Mouse (Mus musculus): ENCODE results near the gene Kazn. TPM values are rescaled to one million over a fixed set of nuclear protein-coding genes. Genes with fewer than 3 reads are reported as not detected.
A peak's percentile ranks its signal among the peaks of the same experiment; 100 is the strongest.

Kazn gene
- polyA plus RNA-seq, 1 experiment from 2014 or later, result 12.9 TPM

GRCm38 (mm10) chr4:142088836-142089235, 150.4 kb downstream of the Kazn start:
- no peak for ATAC-seq (ENCODE audit: low FRiP score, low TSS enrichment)
- Histone ChIP-seq H3K4me3 (ENCODE audit: low read length) (no peak overlapping the region), H3K4me2 (replicated peaks; ENCODE audit: low read depth, low read length) (no peak overlapping the region), H3K9me3 (ENCODE audit: control insufficient read depth, low read length) (no peaks in the 10 kb centered on the region), H3K4me1 (ENCODE audit: control insufficient read depth, insufficient read depth, low read length) (0 out of 2 replicates have a peak, but pooled peaks cover 5% of the 10 kb centered on the region), H3K27me3 (ENCODE audit: control insufficient read depth, insufficient read depth, low read length) (no peaks in the 10 kb centered on the region), H3K9ac (ENCODE audit: low read depth, low read length) (no peak overlapping the region), H3K36me3 (ENCODE audit: control insufficient read depth, insufficient read depth, low read length) (no peaks in the 10 kb centered on the region), H3K27ac (ENCODE audit: low read depth, low read length) (no peak overlapping the region)
- WGBS, result 58% methylated on average over 6 of the region's 6 CpGs

- ATAC-seq (ENCODE audit: low FRiP score, low TSS enrichment), result no peak
- Histone ChIP-seq H3K27ac (ENCODE audit: low read depth, low read length) (no peak overlapping the region), H3K4me3 (ENCODE audit: low read length) (no peak overlapping the region), H3K4me1 (ENCODE audit: control insufficient read depth, insufficient read depth, low read length) (0 out of 2 replicates have a peak, but pooled peaks cover 5% of the 10 kb centered on the region), H3K36me3 (ENCODE audit: control insufficient read depth, insufficient read depth, low read length) (no peaks in the 10 kb centered on the region), H3K9ac (ENCODE audit: low read depth, low read length) (no peak overlapping the region), H3K9me3 (ENCODE audit: control insufficient read depth, low read length) (no peaks in the 10 kb centered on the region), H3K4me2 (replicated peaks; ENCODE audit: low read depth, low read length) (no peak overlapping the region), H3K27me3 (ENCODE audit: control insufficient read depth, insufficient read depth, low read length) (no peaks in the 10 kb centered on the region)
- WGBS, result 54% methylated on average over 4 of the region's 4 CpGs
These were observed 150.8 kb downstream of the Kazn start for GRCm38 (mm10) chr4:142088409-142088808.

GRCm38 (mm10) chr4:142084936-142085563, 154.2 kb downstream of the Kazn start:
- Histone ChIP-seq H3K27ac (ENCODE audit: low read depth, low read length) (peak overlapping the region; percentile 85), H3K27me3 (ENCODE audit: control insufficient read depth, insufficient read depth, low read length) (no peaks in the 10 kb centered on the region)
- WGBS, result 6% methylated on average over 20 of the region's 20 CpGs

GRCm38 (mm10) chr4:142084131-142084899, 154.9 kb downstream of the Kazn start, which contains the start of gene Tmem51:
Gene Tmem51 (minus strand): TSS chr4:142084304.
- H3K36me3 ChIP-seq (ENCODE audit: control insufficient read depth, insufficient read depth, low read length), result no peaks in the 10 kb centered on the region
- H3K27ac ChIP-seq (ENCODE audit: low read depth, low read length), result peak within 1 kb of the TSS; percentile 85
- H3K4me3 ChIP-seq (ENCODE audit: low read length), result peak within 1 kb of the TSS; percentile 69
- WGBS, result 0% methylated on average over 51 of the region's 52 CpGs
- H3K9me3 ChIP-seq (ENCODE audit: control insufficient read depth, low read length), result no peaks in the 10 kb centered on the region
- ATAC-seq (ENCODE audit: low FRiP score, low TSS enrichment), result peak; percentile 87
- no peaks in the 10 kb centered on the region for H3K27me3 ChIP-seq (ENCODE audit: control insufficient read depth, insufficient read depth, low read length)
- peak within 1 kb of the TSS; percentile 98 for H3K4me2 ChIP-seq (replicated peaks; ENCODE audit: low read depth, low read length)
- peak within 1 kb of the TSS; percentile 72 for H3K9ac ChIP-seq (ENCODE audit: low read depth, low read length)
- H3K4me1 ChIP-seq (ENCODE audit: control insufficient read depth, insufficient read depth, low read length), result peaks cover 26% of the 10 kb centered on the region

More at GRCm38 (mm10) chr4:142084936-142085563, 154.2 kb downstream of the Kazn start:
- Histone ChIP-seq H3K9me3 (ENCODE audit: control insufficient read depth, low read length) (no peaks in the 10 kb centered on the region), H3K4me1 (ENCODE audit: control insufficient read depth, insufficient read depth, low read length) (peaks cover 26% of the 10 kb centered on the region), H3K9ac (ENCODE audit: low read depth, low read length) (peak overlapping the region; percentile 72; the same call in 1 of the 2 replicates), H3K36me3 (ENCODE audit: control insufficient read depth, insufficient read depth, low read length) (no peaks in the 10 kb centered on the region), H3K4me3 (ENCODE audit: low read length) (peak overlapping the region; percentile 69), H3K4me2 (replicated peaks; ENCODE audit: low read depth, low read length) (peak overlapping the region; percentile 98)
- ATAC-seq (ENCODE audit: low FRiP score, low TSS enrichment), result no peak

DNA sequence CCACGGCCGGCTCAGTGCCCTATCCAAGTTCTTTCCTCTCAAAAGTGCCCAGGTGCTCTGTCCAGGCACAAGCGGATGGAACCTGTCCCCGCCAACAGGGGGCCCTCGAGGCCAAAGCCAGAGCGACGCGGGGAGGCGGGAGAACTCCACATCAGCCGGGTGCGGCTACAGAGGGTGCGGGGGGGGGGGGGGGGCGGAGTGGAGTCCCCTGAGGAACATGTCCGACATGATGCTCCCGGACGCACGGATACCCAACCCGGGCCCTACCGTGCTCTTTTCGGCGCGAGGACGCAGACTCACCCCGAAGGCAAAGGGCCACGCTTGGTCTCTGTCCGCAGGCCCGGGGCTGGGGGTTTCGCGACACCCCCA, 155.5 kb downstream of the Kazn start:
- 2% methylated on average over 25 of the region's 29 CpGs for WGBS
- peak; percentile 75 for ATAC-seq (ENCODE audit: low FRiP score, low TSS enrichment)
- H3K27me3 ChIP-seq (ENCODE audit: control insufficient read depth, insufficient read depth, low read length), result no peaks in the 10 kb centered on the region
- H3K4me1 ChIP-seq (ENCODE audit: control insufficient read depth, insufficient read depth, low read length), result peaks cover 26% of the 10 kb centered on the region
- peak overlapping the region; percentile 98 for H3K4me2 ChIP-seq (replicated peaks; ENCODE audit: low read depth, low read length)
- no peaks in the 10 kb centered on the region for H3K9me3 ChIP-seq (ENCODE audit: control insufficient read depth, low read length)
- no peaks in the 10 kb centered on the region for H3K36me3 ChIP-seq (ENCODE audit: control insufficient read depth, insufficient read depth, low read length)
- H3K4me3 ChIP-seq (ENCODE audit: low read length), result peak overlapping the region; percentile 69
- H3K9ac ChIP-seq (ENCODE audit: low read depth, low read length), result peak overlapping the region; percentile 72
- peak overlapping the region; percentile 85 for H3K27ac ChIP-seq (ENCODE audit: low read depth, low read length)

DNA sequence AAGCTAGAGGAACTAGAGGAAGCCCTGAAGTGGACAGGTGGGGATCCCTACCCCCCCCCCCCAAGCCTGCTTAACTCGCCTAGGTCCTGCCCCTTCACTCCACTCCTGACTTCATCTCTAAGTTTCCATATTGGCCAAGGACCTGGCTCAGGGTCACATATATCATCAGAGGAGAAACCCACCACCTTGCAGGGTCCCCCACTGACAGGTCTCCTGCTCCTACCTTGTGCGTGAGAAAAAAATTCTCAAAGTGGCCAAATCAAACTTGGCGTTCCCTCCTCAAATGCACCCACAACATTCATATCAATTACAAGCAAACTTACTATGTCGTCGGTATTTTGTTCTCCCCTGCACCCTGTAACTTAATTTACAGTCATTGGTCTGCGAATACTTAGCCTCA, 156.0 kb downstream of the Kazn start:
- H3K4me1 ChIP-seq (ENCODE audit: control insufficient read depth, insufficient read depth, low read length), result peaks cover 27% of the 10 kb centered on the region
- 48% methylated on average over 6 of the region's 6 CpGs for WGBS
- no peak for ATAC-seq (ENCODE audit: low FRiP score, low TSS enrichment)

GRCm38 (mm10) chr4:142082703-142083102, 156.5 kb downstream of the Kazn start:
- no peak for ATAC-seq (ENCODE audit: low FRiP score, low TSS enrichment)
- Histone ChIP-seq H3K9me3 (ENCODE audit: control insufficient read depth, low read length) (no peaks in the 10 kb centered on the region), H3K27ac (ENCODE audit: low read depth, low read length) (no peak overlapping the region), H3K4me2 (replicated peaks; ENCODE audit: low read depth, low read length) (no peak overlapping the region; the same call in 1 of the 2 replicates), H3K36me3 (ENCODE audit: control insufficient read depth, insufficient read depth, low read length) (no peaks in the 10 kb centered on the region), H3K9ac (ENCODE audit: low read depth, low read length) (no peak overlapping the region), H3K4me3 (ENCODE audit: low read length) (no peak overlapping the region), H3K4me1 (ENCODE audit: control insufficient read depth, insufficient read depth, low read length) (peaks cover 32% of the 10 kb centered on the region), H3K27me3 (ENCODE audit: control insufficient read depth, insufficient read depth, low read length) (no peaks in the 10 kb centered on the region)
- 67% methylated on average over 4 of the region's 4 CpGs for whole genome bisulfite sequencing

More for the DNA sequence above, 156.0 kb downstream of the Kazn start:
- Histone ChIP-seq H3K9ac (ENCODE audit: low read depth, low read length) (no peak overlapping the region), H3K4me2 (replicated peaks; ENCODE audit: low read depth, low read length) (peak overlapping the region; percentile 98), H3K27ac (ENCODE audit: low read depth, low read length) (no peak overlapping the region), H3K27me3 (ENCODE audit: control insufficient read depth, insufficient read depth, low read length) (no peaks in the 10 kb centered on the region), H3K9me3 (ENCODE audit: control insufficient read depth, low read length) (no peaks in the 10 kb centered on the region), H3K4me3 (ENCODE audit: low read length) (peak overlapping the region; percentile 69), H3K36me3 (ENCODE audit: control insufficient read depth, insufficient read depth, low read length) (no peaks in the 10 kb centered on the region)

GRCm38 (mm10) chr4:142081631-142082283, 157.4 kb downstream of the Kazn start:
- H3K27ac ChIP-seq (ENCODE audit: low read depth, low read length), result no peak overlapping the region

More at GRCm38 (mm10) chr4:142081631-142082283, 157.4 kb downstream of the Kazn start:
- WGBS, result 46% methylated on average over 13 of the region's 13 CpGs
- Histone ChIP-seq H3K4me2 (replicated peaks; ENCODE audit: low read depth, low read length) (no peak overlapping the region), H3K36me3 (ENCODE audit: control insufficient read depth, insufficient read depth, low read length) (no peaks in the 10 kb centered on the region), H3K9ac (ENCODE audit: low read depth, low read length) (no peak overlapping the region), H3K4me1 (ENCODE audit: control insufficient read depth, insufficient read depth, low read length) (peaks cover 37% of the 10 kb centered on the region), H3K4me3 (ENCODE audit: low read length) (no peak overlapping the region), H3K9me3 (ENCODE audit: control insufficient read depth, low read length) (no peaks in the 10 kb centered on the region), H3K27me3 (ENCODE audit: control insufficient read depth, insufficient read depth, low read length) (no peaks in the 10 kb centered on the region)
- ATAC-seq (ENCODE audit: low FRiP score, low TSS enrichment), result no peak

Data from kidney, embryonic 14.5 days (tissue).